Mouse (Mus musculus) cerebellum, adult 9-11 months (tissue): ENCODE data around the gene Heph.
"Not testable (repeated sequence)": the region's sequence is repeated elsewhere in the genome, so short reads cannot be mapped to it uniquely, and the experiment has no call there.

Experiments
- DNase-seq: peaks from one replicate; pipeline ENCODE4 v3.0.0; 2022

The Heph gene

DNA sequence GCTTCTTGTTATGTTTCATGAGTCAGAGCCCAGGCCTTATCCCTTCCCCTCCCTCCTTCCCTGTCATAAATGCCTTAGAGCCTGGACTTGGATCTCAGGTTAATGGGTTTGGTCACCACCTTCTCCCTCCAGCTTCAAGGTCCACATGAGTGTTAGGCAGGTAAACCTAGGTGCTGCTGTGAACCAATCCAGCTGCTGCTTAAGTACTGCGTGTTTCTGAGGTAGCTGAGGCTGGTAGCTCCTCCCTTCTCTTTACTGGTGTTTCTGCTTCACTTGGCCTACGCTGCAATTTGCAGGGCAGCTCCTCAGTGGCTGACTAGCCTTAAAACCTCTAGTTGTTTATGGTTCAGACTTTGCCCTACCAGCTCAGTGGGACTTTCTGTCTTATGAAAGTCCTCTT lies at the start of gene Heph:
Gene Heph, plus strand, starts transcription at position 211 of the 400 bp plus-strand sequence.
- no peak for DNase-seq

DNA sequence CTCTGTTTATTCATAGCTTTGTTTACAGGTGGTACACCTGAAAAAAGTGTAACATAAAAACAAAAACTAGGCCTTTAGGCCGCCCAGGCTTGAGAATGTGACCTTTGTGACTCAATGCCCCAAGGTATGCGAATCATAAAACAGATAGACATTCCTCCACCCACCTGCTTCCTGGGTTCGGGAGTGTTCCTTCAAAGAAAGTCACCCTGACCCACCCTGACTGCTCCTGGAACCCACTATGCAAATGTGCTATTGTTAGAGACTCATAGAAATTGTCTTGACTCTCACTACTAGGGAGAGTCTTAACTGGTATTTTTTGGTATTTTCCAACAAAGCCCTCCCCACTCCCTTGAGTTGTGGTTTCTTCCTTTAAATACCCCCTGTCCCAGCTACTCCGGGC lies 39.8 kb upstream of the Heph start:
- DNase-seq: not testable (repeated sequence)

GRCm38 (mm10) chrX:96416970-96417369 lies 38.2 kb upstream of the Heph start:
- DNase-seq: no peak

GRCm38 (mm10) chrX:96417733-96418132 lies 37.4 kb upstream of the Heph start:
- DNase-seq: no peak

DNA sequence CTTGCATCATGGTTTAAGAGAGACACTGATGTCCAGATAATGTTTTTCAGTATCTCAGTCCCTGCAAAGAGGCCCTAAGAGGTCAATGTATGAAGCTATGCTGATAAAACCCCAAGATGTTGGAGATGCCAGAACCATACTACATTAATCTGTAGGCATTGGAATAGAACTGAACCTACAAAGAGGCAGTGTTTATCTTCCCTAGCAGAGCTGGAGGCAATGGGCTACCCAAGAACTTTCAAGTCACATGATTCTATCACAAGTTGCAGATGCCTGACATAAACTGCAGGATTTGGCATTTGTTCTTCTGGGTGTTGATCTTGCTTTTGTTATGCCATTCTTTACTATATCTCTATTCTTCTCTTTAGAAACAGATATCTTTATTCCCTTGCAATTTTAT lies 35.8 kb upstream of the Heph start:
- DNase-seq: no peak

DNA sequence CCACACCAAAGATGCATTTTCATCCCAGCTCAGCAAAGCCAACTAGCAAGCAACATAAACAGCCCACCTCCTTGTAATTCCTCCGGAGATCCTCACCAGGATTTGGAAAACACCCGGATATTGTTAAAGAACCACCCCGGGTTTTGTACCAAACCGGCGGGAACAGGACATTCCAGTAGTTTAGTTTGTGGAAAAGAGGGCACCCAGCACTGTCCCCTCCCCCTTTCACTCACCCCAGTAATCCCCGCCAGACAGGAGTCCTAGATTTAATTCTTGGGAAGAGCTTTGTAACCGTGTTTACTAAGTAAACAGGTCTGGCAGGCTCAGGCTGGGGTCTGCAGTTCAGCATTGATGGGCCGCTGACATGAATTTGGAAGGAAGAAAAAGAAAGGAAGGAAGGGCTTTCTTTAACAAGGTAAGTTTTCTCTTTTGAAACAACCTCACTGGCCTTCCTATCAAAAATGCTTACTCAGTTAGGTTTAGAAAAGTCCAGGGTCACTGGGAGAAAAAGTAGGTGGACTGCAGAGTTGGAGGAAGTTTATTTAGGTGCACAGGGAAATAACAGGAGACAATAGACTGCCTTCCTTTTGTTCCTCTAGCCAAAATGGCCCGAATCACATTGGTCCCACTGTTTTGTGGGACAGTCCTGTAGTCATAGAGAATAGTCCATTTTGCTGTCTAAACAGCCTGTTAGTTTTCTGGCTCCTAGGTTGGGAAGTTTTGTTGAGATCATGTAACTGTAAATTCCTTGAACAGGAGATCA lies 1.2 kb downstream of the Heph start, which contains the start of gene Hsf3:
Gene Hsf3, minus strand, starts transcription at position 94 of the 763 bp plus-strand sequence.
- DNase-seq: no peak

DNA sequence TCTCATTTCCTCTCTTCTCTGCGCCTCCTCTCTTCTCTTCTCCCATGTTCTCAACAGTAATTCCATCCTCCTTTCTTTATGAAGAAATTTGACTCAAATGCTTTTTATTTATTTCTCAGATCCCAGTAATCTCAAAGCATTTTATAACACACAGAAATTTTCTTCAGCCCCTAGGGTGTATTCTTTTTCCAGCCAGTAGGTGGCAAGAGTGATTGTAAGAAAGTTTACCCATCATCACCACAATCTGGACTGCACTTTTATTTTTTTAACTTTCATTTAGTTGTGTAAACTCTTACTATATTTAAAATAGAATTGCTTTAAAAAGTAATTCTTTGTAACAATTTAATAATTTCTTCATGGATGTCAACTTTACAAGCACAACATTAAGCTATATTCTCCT lies 46.4 kb downstream of the Heph start:
- no peak for DNase-seq
